Mouse (Mus musculus): ENCODE data around the gene Tfec.

The Tfec gene

GRCm38 (mm10) chr6:16898251-16898862, at the start of gene Tfec:
Gene Tfec, minus strand, starts transcription at chr6:16898441.
- DNase-seq (ENCODE audit: low spot score in 2 of 2), result no peak

DNA sequence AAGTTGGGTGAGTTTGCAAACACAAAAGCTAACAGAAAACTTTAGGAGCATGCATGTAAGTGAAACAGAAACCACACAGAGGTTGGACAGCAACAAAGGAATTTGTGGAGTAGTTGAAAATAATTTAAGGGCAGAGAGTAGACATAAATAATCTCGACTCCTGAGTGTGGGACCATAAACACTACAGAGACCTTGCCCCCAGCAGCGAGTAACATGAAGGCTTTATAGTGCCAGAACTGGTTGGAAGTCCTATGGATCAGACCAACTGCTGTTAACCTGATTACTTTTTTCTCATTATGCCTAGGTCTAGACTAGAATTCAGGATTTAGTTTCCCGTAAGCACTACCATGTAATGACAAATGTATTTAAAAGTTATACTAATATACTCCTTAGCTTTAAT, 49.6 kb upstream of the Tfec start:
- DNase-seq (ENCODE audit: low spot score in 2 of 2), result no peak

DNA sequence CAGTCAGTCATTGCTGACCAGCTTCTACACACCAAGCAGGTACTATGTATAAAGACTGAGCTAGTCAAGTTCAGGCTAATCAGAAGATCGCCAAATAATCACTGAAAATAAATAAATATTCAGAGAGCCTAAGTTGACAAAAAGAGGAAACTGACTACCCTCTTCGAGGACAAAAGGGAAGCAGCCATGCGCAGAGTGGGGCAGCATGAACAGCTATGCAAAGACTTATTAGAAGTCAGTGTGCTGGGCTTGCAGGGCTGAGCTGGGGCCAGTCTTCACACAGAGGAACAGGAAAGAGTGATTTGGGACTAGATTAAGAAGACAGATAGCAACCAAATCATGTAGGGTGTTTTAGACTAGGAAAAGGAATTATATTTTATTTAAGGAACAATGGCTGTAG, 45.3 kb upstream of the Tfec start:
- no peak for DNase-seq (ENCODE audit: low spot score in 2 of 2)

GRCm38 (mm10) chr6:16942433-16942832, 44.2 kb upstream of the Tfec start:
- no peak for DNase-seq (ENCODE audit: low spot score in 2 of 2)

GRCm38 (mm10) chr6:16931059-16931458, 32.8 kb upstream of the Tfec start:
- no peak for DNase-seq (ENCODE audit: low spot score in 2 of 2)

DNA sequence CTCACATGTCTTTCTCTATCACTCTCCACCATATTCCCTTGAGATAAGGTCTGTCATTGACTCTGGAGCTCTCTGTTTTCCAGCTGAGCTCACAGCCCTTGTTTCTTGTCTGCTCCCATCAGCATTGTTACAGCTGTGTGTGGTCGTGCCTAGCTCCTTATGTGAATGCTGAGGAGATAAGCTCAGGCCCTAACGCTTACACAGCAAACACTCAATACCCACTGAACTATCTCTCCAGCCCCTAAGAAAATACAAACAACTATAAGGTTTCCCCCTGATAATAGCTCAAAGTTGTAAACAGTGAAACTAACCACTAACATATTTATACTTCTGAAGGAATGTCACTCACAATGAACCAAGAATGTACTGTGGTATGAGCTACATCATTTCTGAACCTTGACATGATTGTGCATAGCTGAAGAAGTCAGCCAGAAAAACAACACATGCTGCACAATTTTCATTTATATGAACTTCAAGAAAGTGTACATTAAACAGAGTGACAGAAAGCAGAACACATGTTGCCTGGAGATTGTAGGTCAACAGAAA, 21.9 kb upstream of the Tfec start:
- DNase-seq (ENCODE audit: low spot score in 2 of 2), result no peak

GRCm38 (mm10) chr6:16891819-16892218, 6.4 kb downstream of the Tfec start:
- no peak for DNase-seq (ENCODE audit: low spot score in 2 of 2)

DNA sequence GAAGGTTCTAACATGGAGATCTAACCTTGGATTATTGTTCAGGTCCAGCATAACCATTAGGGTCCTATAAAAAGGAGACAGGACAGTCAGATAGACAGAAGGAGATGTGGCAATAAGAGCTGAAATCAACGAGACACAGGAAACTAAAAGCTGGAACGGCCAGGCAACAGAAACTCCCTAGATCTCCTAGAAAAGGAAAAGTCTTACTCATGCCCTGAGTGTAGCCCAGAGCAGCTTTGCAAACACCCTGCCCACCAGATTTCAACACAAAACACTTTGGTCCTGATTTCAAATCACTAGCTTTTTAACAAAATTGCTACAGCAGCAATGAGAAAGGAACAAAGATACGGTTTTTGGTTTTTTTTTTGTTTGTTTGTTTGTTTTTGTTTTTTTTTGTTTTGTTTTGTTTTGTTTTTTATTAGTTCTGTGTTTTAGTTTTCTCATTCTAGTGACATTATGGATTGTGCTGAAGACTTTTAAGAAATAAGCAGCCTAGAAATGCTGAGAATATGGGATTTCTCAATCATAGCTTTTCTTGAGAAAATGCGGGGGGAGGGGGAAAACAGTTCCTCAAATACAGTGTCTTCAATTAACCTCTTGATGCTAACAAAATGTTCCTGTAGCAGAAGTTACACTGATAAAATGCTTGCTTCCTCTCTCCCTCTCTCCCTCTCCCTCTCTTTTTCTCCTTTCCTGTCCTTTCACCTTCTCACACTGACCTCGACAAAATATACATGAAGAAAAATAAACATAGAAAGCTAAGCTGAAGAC, 14.5 kb downstream of the Tfec start:
- DNase-seq (ENCODE audit: low spot score in 2 of 2), result no peak

DNA sequence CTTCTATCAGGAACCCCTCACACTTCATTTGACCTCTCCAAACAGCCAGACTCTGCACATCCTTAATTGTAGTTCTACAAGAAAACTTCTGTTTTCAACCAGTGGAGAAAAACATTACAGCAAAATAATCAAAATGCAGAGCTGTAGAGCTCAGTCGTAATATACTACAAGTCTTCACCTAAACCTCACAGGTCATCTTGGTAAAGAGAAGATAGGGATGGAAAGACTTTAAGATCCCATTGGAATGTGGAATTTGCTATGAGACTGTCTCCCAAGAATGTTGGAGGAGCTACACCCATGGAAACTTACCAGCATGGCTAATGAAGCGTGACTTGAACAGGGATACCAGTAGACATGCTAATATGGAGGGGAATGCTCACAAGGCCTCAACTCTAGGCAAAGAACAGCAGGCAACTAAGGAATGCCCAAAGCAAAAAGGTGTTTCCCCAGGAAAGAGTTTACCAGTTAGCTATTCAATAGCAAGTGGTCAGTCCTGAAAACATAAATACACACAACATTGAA, 24.2 kb downstream of the Tfec start:
- DNase-seq (ENCODE audit: low spot score in 2 of 2), result no peak

DNA sequence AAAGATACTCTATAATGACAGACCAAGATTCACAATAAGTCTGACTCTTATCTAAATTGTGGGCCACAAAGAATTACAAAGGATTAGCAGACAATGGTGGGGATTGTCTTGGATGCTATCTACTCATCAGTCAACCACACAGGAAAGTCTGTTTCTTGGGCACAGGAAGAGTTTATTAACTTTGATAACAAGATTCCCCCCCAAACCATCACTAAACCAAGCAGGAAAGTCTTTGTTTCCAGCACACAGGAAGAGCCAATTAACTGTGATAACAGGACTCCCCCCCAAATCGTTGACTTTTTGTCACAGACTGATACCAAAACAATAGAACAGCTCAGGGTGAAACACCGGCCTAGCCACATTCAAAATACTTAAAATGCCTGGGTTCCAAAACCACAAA, 28.2 kb downstream of the Tfec start:
- DNase-seq (ENCODE audit: low spot score in 2 of 2), result no peak

DNA sequence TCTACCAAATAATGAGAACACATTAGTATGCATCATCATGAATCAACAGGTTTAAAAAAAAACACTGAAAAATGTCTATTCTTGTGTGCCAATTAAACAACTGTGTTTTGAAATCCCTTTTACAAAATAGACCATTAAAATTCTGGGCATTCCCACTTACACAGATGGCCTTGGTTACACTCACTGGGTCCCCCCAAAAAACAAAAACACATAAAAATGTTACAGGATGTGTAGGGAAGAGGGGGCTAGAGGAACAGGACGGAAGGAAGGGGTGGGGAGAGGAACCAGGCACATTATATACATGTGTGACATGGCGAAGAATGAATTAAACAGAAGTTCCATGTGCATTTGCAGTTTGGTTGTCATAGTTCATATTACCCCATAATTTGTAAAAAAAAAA, 29.9 kb downstream of the Tfec start:
- no peak for DNase-seq (ENCODE audit: low spot score in 2 of 2)

- DNase-seq (ENCODE audit: low spot score in 2 of 2), result no peak
These were observed 35.3 kb downstream of the Tfec start for GRCm38 (mm10) chr6:16862753-16863508.

GRCm38 (mm10) chr6:16862050-16862449, 36.2 kb downstream of the Tfec start:
- DNase-seq (ENCODE audit: low spot score in 2 of 2), result no peak

GRCm38 (mm10) chr6:16855879-16856545, 42.2 kb downstream of the Tfec start:
- DNase-seq (ENCODE audit: low spot score in 2 of 2), result no peak

GRCm38 (mm10) chr6:16854977-16855376, 43.3 kb downstream of the Tfec start:
- no peak for DNase-seq (ENCODE audit: low spot score in 2 of 2)

DNA sequence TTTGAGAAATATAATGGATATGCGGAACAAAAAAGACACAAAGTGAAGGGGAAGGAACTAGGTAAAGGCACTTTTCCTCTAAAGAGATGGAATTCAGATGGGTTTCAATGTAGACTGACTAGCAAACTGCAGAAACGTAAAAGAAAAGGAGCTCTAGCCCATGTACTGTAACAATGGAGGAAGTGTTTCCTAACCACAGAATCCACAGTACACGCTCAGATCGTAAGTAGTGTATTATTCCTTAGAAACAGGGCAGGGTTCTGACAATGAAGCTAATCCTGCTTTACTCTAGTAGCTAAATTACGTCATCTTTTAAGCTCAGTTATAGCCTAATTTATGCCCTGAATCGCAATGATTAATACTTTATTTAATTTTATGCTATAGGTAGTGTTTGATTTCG, 51.7 kb downstream of the Tfec start:
- DNase-seq (ENCODE audit: low spot score in 2 of 2), result no peak

- no peak for DNase-seq (ENCODE audit: low spot score in 2 of 2)
These were observed 62.6 kb downstream of the Tfec start for GRCm38 (mm10) chr6:16835631-16836030.

DNA sequence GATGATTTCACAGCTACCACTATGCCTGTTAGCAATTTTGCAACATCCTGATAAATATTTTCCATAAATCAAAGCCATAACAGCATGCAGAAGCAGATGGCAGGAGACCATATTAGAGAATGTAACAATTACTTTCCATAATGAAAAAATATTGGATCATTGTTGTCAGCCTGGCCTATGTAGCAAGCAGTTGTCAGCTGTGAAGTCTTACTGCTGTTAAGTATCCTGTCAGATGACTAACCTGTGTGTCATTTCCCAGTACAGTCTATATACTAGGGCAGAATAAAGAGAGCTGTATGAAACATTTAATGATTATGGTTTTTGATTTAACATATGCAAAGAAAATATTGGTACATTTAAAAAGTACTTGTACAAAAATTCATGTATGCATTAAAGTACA, 69.9 kb downstream of the Tfec start:
- no peak for DNase-seq (ENCODE audit: low spot score in 2 of 2)

DNA sequence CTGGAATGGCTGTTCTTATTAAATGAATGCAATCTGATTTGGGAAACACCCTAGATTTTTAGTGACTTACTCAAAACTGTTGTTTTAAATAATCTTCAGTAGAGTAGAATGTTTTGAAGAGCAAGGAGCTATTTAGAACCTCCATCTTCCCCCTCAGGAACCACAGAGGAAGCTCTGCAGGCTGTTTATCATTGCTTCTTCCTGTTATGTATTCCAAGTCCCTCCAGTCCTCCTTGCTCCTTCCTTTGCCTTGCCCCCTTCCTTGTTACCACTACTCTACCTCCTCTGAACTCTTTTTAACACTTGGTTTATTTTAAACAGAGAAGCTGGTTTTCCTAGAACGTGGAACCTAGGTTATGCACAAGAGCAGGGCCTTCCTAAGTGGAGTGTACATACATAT, 76.3 kb downstream of the Tfec start:
- DNase-seq (ENCODE audit: low spot score in 2 of 2), result no peak

GRCm38 (mm10) chr6:16806302-16806701, 91.9 kb downstream of the Tfec start:
- DNase-seq (ENCODE audit: low spot score in 2 of 2), result no peak

- peak; percentile 33 to 38 for DNase-seq (ENCODE audit: low spot score in 2 of 2)
These were observed 100.6 kb downstream of the Tfec start for GRCm38 (mm10) chr6:16797669-16798068.

- no peak for DNase-seq (ENCODE audit: low spot score in 2 of 2)
These were observed 101.3 kb downstream of the Tfec start for GRCm38 (mm10) chr6:16796914-16797313.
